Mouse (Mus musculus): ENCODE measurements around the gene Ptp4a2.
"Not testable (repeated sequence)": the region's sequence is repeated elsewhere in the genome, so short reads cannot be mapped to it uniquely, and the experiment has no call there.

Ptp4a2 gene

DNA sequence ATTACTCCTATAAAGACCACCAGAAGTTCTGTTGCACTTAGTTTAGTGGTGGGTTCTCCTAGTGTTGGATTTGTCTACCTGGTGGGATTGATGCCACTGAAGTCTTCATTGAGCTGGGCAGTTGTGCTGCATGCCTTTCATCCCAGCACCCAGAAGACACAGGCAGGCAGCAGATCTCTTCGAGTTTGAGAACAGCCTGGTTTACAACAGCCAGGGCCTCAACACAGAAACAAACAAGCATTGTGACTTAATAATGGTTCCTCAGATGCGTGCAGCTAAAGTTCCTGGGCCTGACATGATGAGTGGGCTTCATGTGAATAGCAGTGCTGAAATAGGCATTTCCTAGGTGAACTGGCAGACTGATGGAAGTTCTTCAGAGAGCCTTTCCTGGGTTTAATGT is 42.0 kb downstream of the Ptp4a2 start:
- DNase-seq (ENCODE audit: low spot score) = no peak

DNA sequence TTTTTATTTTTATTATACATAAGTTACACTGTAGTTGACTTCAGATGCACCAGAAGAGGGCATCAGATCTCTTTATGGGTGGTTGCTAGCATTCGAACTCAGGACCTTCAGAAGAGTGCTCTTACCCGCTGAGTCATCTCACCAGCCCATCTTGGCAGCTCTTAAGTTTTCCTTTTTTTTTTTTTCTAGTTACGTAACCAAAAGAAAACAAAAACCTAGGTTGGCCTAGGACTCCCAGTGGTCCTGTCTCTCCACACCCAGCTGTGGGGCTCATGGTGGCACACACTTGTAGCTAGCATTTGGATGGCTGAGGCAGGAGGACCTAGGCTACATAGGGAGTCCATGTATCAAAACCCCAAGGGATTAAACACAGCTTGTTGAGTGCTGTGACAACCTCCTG is 43.0 kb downstream of the Ptp4a2 start:
- DNase-seq (ENCODE audit: low spot score) = no peak

DNA sequence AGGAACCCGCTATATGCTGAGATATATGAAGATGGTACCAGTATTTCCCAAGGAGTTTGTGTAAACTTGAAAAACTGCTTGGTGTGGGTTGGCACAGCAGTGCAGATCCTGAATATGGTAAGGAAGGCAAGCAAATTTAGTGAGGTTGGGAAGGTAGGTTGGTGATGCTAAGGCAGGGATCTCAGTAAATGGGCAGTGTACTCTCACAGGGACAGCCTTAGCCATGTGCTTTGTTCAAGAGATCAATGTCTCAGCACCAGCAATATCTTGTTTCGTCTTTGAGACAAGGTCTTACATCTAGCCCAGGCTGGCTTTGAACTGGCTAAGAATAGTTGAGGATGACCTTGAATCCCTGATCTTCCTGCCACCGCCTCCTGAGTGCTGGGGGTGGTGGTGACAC is 43.6 kb downstream of the Ptp4a2 start:
- DNase-seq (ENCODE audit: low spot score) = no peak

DNA sequence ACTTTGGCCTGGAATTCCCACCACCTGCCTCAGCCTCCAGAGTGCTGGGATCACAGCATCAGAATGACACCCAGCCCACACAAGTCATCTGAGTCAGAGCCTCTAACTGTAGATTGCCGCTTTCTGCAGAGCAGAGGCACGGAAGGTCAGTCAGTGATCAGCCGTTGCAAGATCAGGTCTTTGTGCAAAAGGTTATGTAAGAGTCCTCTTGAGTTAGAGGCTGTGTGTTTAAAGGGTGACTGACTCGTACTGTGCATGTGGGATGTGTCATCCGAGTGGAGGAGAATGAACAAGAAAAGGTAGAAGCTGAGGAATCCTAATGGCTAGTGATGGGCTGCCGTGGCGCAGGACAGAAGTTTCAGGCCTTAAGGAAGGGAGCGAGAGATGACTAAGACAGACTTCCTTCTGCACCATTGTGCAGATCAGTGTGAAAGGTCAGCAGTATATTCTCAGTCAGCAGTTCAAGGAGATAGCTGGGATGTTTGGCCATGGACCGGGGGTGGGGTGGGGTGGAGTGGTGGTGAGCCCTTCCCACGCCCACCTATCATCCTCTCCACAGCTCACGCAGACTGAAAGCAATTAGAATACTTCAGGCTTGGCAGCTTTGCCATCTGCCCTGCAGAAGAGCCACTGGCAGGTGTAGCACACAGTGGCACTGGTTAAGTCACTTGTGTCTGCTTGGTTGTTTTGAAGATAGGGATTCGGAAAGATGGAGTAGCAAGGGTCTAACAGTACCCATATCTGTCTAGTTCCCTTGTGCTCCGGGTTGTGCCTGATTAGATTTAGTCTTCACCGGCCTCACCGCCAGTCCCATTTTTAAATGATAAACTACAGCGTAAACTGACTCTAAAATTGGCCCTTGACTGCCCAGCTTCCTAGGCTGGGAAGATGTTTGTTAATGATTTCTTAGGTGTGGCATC is 44.3 kb downstream of the Ptp4a2 start:
- no peak for DNase-seq (ENCODE audit: low spot score)

DNA sequence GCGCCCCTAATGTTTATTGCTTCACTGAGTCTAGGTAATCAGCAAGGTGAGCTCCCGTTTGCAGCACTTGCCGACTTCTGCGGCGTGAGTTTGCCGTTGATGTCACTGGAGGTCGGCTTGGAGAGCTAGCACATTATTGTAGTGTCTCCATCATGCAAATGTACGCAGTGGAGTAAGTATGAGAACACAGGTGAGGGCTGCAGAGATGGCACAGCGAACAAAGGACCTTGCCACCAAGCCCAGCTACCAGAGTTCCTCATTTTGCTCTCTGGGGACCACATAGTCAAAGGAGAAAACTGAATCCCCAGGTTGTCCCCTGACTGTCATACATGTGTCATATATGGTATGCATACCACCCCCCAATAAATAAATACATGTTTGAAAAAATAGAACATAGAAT is 49.4 kb downstream of the Ptp4a2 start:
- no peak for DNase-seq (ENCODE audit: low spot score)

DNA sequence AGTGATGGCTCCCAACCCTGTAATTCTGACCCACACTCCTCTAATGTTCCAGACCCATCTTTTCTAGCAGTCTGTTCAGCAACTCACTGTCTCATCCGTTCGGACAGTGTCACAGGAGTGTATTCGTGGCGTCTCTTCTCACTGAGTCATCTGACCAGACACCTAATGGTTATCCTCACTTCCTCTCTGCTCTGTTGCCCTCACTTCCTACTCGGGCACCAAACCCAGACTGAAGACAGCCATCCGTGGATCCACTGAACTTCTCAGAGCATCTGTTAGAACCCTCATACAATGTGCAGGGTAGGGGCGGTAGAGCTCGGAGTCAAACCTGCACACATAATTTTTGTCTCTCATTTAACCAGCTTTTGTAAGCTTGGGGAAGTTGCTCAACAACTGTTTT is 50.4 kb downstream of the Ptp4a2 start:
- DNase-seq (ENCODE audit: low spot score) = no peak

DNA sequence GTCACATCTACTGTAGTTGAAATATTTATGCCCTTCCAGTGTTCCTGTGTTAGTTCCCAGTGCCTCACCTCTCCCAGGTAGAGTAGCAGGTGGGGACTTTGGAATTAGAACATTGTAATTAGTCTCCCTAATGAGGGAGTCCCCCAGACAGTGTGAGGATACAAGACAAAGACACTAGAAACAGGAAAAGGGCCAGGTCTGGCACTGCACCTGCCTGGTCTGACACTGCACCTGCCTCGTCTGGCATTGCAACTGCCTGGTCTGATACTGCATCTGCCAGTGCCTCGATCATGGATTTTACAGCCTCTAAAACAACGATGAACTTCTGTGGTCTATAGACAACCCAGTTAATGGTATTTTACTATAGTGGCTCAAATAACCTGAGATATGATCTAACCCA is 51.3 kb downstream of the Ptp4a2 start:
- DNase-seq (ENCODE audit: low spot score) = no peak

DNA sequence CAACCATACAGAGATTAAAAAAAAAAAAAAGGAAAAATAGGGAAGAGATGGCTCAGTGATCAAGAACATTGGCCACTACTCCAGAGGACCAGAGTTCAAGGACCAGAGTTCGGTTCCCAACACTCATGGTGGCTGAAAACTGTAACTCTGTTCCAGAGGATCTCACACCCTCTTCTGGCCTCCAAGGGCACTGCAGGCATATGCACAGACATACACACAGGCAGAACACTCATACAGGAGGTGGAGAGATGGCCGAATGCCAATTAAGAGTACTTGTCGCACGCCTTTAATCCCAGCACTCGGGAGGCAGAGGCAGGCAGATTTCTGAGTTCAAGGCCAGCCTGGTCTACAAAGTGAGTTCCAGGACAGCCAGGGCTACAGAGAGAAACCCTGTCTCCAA is 55.2 kb downstream of the Ptp4a2 start:
- not testable (repeated sequence) for DNase-seq (ENCODE audit: low spot score)

DNA sequence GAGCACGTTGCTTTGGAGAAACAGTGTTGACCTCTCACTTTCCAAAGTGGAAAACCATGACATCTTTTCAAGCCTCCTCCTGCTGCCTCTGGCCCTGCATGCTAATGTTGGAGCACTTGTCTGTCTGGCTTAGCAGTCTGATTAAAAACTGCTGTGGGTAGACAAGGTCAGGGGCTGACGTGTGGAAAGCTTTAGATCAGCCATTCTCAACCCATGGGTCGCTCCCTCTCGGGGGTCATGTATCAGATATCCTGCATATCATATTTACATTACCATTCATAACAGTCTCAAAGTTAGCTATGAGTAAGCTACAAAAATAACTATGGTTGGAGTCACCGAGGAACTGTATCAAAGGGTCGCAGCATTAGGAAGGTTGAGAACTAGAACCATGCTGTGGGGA is 57.2 kb downstream of the Ptp4a2 start:
- no peak for DNase-seq (ENCODE audit: low spot score)

DNA sequence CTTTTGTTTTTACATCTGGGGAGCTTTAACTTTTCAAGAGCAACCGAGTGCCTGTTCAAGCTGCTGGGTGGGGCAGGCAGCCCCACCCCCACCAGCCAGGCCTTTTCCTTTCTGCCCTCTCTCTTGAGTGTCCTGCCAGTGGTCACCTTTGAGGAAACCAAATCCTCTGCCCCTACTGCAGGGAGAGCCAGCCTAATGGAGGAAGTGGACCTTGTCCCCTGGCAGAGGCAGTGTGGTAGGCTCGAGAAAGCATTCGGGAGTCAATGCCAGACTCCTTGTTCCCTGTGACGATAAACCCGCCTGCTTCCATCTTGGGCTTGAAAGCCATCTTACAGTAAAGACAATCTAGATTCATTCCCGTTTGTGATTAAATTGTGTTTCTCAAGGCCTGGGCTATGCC is 59.5 kb downstream of the Ptp4a2 start:
- DNase-seq (ENCODE audit: low spot score) = no peak

DNA sequence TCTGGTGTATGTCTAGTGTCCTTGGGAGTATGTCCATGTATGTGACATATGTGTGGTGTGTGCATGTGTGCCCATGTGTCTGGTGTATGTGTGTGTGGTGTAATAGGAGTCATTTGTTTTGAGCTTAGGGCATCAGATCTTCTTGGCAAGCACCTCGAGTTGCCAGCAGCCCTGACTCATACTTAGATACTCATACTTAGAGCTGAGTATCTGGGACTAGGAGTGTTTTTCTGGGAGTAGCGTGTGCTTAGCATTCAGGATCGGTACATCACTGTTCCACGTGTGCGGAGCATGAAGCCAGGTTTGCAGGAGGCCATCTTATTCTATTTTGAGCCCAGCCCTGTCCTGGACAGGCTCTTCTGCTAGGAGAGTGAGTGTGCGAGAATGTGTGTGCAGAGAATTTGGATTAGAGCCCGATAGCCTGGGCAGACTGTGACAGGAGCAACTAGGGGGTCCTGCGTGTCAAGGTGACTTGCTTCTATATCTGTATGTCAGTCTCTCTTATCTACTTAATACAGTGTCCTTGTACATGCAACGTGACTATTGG is 61.4 kb downstream of the Ptp4a2 start:
- no peak for DNase-seq (ENCODE audit: low spot score)

DNA sequence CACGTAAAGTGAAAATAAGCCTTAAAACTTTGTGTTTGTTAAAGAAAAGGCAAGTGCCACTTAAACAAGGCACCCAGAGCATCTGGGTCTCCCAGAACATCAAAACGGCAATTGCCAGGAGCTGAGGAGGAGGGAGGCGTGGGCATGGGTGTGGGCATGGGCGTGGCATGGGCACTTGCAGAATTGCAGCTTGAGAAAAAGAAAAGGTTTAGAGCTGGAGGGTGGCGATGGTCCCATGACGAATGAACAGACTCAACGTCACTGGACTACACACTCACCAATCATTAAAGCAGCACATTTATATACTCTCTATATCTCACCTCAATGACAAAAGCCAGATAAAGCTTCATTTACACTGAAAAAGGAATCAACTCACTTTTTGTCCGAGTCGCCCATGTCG is 63.8 kb downstream of the Ptp4a2 start:
- DNase-seq (ENCODE audit: low spot score) = no peak

DNA sequence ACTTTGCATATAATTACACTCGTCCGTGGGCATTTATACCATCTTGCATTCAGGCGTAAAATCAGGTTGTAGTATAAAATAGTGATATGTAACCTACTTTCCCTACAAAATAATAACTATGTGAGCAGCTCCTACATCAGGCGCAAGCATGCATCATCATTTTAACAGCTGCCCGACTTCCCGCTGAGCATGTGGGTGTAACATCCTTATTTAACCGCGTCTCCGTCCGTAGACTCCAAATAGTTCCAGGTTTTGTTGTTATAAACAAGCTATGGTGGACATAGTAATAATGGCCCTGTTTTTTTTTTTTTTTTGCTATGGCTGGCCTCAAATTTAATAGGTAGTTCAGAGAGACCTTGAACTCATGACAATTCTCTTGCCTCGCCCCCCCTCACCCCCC is 64.4 kb downstream of the Ptp4a2 start:
- DNase-seq (ENCODE audit: low spot score) = no peak

DNA sequence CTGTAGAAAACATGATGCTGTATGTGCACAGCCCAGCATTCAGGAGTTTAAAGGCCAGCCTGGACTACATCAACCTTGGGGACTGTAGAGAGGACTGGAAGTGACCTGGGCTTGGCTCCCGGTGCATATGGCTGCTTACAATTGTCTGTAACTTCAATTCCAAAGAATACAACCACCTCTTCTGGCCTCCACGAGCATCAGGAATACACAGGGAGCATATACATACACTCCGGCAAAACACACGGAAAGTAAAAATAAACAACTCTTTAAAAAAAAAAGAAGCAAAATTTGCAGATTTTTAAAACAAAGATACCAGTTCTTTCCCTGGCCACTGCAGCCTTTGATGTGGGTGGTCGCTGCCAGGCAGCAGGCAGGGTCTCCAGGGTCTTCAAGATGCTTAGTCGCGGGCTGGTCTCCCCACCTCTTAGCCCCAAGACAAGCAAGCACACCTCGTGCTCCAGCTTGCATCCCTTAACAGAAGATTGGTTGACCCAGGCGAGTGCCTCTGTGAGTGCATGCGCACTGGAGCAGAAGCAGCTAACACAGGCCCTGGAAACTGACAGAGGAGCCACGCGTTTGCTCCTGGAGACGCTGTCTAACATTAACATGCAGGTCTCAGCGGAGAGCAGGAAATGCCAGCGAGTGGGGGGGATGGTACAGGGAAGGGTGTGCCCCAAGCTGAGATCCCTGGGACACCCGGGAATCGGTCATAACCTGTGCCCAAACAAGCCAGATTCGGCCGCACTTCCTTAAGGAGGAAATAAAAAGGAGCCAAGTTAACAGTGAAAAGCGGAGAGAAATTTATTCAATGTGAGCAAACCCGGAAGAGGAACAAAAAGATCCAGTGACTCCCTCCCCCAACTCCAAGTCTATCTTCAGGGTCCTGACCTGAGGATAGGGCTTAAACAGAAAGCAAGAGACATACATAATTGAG is 66.1 kb downstream of the Ptp4a2 start:
- peak; percentile 74 for DNase-seq (ENCODE audit: low spot score)

DNA sequence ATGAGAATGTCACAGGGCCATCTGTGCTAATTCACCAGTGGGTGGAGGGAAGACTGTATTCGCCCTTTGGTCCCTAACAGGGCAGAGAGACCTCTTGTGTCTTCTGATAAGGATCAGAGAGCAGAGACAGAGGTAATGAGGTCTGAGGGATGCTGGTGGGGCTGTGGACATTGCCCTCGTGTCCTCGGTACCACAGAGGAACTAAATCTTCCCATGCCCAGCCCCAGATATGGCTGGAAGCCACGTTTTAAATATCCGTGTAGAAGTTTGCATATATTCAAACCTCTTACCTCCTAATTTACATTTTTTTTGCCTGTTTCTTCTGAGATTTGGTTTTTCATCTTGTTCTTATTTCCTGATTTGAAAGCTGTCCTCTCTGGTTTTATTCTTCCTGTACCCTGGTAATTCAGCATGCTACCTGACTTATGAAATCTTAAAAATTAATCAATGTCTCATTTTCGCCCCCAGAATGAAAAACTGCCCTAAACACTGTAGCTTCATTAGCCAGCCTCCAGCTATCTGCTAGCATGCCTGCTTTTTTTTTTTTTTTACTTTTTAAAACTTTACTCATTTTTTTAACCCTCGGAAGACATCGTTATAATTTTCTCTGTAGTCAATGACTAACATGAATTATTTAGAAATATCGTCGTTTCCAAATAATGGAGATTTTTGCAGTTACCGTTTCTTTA is 67.1 kb downstream of the Ptp4a2 start:
- DNase-seq (ENCODE audit: low spot score) = no peak

DNA sequence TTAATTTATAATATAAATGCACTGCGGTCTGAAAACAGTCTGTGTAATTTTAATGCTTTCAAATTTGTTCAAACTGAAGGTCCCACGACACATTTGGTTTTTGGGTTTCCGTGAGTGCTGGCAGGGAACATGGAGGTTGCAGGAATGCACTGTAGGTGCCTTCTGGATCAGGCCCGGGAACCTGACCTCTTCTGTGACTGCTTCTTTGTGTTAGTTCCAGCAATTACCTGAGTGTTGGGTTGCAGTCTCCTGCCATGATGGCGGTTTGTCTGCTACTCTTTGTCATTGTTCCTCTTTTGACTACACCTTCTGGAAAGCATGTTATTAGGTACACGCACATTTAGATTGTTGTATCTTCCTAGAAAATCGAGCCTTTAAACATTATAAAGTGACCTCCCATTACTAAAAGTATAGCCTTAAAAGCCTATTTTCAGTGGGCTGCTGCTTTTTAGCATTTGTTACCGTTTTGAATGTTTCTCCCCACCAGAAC is 67.7 kb downstream of the Ptp4a2 start:
- no peak for DNase-seq (ENCODE audit: low spot score)

DNA sequence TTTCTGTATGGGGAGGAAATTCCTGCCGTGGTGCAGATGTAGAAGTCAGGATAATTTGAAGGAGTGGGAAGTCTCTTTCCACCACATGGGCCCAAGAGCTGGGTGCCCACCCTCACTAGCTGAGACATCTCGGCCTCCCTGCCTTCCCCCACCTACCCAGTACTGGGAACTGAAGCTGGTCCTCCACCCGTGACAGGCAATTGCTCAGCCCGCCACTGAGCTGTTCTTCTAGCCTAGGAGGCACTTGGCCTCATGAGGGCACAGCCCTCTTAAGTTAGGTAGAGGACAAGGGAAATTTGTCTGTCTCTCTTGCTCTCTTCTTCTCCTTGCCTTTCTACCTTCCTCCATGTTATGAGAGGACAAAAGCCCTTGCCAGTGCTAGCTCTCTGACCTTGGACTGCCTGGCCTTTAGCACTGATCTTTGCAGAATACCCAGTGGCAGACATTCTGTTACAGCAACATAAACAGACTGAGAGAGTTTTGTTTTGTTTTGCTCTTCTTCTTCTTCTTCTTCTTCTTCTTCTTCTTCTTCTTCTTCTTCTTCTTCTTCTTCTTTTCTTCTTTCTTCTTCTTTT is 68.3 kb downstream of the Ptp4a2 start:
- DNase-seq (ENCODE audit: low spot score) = no peak

DNA sequence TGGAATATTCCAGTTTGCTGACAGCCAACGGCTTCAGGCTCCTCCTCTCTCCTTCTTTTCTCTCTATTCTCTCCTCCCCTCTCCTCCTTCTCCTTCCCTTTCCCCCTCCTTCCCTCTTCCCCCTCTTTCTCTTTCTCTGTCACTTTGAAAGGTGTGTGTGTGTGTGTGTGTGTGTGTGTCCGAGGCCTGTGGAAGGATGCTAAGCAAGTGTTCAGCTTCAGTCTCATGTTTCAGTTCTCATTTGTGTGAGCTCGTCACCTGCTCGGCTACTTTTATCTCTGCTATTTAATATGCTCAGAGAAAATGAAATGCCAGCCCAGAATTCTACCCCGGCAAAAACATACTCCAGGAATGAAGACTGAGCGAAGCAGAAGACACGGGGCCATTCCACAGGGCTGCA is 69.6 kb downstream of the Ptp4a2 start:
- no peak for DNase-seq (ENCODE audit: low spot score)

DNA sequence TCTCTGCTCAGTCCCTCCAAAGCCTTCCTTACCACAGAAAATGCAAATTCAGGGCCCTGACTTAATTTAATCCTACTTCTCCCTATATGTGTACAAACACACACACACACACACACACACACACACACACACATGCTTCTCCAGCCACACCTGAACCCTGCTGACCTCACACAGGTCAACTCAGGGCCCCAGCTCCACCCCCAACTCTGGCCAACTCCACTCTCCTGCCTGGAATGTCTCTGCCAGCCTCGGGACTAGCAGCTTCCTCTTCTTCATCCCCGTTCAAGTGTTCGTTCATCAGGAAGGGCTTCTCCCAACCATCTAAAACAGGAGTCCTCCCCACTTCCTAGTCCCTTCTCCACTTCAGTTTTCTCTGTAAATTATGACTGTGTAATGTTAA is 70.6 kb downstream of the Ptp4a2 start:
- DNase-seq (ENCODE audit: low spot score) = no peak

DNA sequence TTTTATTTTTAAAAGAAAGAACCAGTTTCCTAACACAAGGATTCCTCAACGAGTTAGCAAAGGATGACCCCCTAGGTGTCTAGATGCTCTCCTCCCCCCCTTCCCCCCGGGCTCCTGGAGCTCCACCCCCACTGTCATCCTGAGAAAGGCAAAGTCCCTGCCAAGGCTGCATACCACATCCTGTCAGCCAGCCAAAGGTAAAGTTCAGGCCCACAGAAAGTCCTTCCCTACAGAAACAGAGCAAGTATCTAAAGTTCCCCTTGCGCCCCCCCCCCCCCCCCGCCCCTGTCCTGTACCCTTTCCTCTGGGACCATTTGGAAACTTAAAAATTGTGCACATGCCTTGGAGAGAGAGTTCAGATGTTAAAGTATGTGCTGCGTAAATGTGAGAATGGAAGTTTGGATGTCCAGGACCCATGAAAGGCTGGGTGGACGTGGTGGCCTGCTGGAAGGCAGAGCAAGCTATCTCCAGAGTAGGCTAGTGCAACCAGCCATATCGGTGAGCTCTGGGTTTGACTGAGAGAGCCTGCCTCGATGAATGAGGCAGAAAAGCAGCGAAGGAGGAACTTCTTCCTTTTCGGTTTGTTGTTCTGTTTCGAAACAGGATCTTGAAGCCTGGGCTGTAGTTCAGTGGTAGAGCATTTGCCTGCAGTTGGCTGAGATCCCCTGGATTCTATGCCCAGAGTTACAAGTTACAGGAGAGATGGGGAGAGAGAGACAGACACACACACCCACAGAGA is 71.7 kb downstream of the Ptp4a2 start:
- no peak for DNase-seq (ENCODE audit: low spot score)
